Mouse (Mus musculus) thymus, postnatal 0 days (tissue): Measurements from ENCODE around the gene Mrpl1. TPM values are rescaled to one million over a fixed set of nuclear protein-coding genes. Genes with fewer than 3 reads are reported as not detected.
A peak's percentile ranks its signal among the peaks of the same experiment; 100 is the strongest.

ENCODE experiments used
- DNase-seq: peaks from one replicate; pipeline ENCODE4 v3.0.0-alpha.2; 2015; ENCODE audit warnings: low spot score
- polyA plus RNA-seq: library from polyadenylated mRNA; unstranded; fragments of >200 nt; fragmentation: Nextera tagmentation; extraction: Ambion mirVana; gene quantifications from 2 replicates; pipeline ENCODE4 v1.2.1, GENCODE M21; 2015

Gene Mrpl1
- polyA plus RNA-seq, 1 experiment from 2014 or later: 26.4 TPM

- DNase-seq: no peak
These were observed 2.4 kb upstream of the Mrpl1 start for GRCm38 (mm10) chr5:96206897-96207296.

GRCm38 (mm10) chr5:96207531-96207930, 1.8 kb upstream of the Mrpl1 start:
- peak; percentile 25 for DNase-seq

GRCm38 (mm10) chr5:96208543-96208942, 750 bp upstream of the Mrpl1 start:
- peak; percentile 78 for DNase-seq

DNA sequence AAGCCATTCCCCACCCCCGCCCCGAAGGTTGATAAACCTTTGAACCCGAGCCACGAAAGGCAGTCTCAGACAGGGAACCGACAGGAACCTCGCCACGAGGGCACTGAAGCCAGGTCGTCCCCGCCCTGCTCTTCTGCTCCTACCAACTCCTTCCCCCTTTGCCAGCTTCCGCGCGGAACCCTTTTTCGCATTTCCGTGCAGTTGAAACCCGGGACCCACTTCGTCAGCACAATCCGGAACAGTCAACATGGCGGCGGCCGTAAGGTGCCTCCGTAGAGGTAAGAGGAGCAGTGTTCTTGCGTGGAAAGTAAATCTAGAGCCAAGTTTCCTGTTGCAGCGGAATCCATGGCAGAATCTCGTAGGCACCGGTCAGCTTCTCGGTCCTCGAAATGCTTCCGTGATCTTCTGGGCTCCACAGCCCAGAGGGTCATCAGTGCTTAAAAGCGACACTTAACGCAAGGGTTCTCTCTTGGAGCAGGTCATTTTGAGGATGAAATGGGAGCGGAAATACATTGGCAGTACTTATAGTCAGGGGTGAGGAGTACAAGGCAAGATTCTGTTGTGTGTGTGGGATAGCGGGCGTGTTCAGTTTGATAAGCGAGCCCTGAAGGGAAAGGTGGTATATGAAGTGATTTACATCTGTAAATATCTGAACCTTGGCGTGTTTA, 757 bp downstream of the Mrpl1 start:
- DNase-seq: peak; percentile 96

- DNase-seq: peak; percentile 14
These were observed 9.4 kb downstream of the Mrpl1 start for GRCm38 (mm10) chr5:96218648-96219047.

DNA sequence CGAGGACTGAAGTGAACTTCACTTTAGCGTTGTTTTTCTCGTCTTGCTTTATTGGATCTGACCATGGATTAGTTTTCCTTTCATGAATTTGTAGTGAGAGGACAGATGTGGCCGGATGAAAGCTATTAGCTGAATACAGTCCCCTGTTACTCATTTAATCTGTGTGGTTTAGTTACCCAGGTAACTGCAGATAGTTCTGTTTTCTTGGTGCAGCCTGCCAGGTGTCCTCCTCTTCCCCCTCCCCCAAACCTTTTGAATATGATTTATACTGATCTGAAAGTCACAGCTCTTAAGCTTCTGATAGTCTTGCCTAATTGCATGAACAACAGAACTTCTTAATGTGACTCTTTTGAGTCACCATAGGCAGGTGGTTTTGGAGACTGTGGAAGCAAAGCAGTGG, 10.2 kb downstream of the Mrpl1 start:
- peak; percentile 12 for DNase-seq

GRCm38 (mm10) chr5:96221298-96221697, 12.0 kb downstream of the Mrpl1 start:
- DNase-seq: peak; percentile 33

DNA sequence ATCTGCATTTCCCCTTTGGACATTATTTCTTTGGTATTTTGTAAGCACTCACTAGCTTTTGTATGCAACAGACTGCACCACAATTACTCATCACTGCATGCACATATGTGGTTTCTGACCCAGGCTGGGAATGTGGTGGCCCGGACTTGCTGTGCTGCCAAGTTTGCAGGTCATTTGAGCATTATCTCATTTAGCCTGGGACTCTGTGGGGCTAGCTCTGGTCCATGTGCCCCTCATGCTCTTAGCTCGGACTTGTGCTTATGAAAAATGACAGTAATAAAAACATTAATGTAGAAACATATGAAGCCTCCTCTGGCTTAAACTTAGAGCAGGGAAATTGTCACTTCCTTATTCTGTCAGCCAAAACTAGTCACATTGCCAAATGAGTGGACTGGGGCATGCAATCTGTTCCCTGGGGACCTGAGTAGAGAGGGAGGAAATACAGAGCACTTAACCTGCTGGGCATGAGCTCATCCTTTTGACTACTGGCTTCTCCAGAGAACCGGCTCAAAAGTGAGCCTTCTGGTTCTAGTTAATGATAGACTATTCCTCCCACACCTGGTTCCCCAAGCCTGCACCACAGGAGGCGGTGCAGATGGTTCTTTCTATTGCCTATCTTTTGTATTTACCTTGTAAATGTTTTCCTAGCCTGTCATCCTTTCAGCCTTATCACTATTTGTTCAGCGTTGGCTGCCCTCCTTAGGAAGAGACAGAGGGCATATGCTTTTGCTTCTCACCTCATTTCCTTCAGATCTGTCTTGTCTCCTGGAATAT, 12.7 kb downstream of the Mrpl1 start:
- DNase-seq: no peak

DNA sequence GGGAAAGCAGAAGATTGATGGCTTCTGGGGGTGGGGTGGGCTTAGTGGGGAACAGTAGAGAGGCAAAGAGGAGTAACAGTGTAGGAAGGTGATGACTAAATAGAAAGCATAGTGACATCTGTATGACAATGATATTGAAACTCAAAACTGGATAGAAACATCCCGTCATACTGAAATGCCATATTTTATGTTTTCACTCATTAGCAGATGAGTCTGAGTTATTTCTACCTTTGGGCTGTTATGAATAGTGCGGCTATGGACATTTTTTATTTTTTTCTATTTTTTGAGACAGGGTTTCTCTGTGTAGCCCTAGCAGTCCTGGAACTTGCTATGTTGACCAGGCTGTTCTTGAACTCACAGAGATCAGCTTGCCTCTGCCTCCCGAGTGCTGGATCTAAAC, 13.7 kb downstream of the Mrpl1 start:
- DNase-seq: no peak

DNA sequence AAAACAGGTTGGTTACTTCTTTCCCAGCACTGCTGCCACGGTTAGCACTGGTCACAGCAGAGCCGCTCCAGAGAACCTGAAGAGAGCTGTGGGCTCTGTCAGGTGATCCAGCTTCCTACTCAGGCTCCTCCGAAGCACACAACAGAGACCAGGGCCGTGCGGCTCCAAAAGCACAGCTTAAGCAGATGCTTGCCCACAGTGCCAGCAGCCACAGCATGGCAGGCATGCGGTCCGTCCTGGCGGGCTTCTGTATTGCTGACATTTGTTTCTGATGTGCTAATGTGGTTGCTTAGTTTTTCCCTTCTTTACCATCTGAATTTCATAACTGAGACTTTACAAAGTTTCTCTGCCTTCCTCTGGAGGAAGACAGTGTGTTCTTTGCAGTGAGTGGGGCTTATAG, 17.2 kb downstream of the Mrpl1 start:
- no peak for DNase-seq

DNA sequence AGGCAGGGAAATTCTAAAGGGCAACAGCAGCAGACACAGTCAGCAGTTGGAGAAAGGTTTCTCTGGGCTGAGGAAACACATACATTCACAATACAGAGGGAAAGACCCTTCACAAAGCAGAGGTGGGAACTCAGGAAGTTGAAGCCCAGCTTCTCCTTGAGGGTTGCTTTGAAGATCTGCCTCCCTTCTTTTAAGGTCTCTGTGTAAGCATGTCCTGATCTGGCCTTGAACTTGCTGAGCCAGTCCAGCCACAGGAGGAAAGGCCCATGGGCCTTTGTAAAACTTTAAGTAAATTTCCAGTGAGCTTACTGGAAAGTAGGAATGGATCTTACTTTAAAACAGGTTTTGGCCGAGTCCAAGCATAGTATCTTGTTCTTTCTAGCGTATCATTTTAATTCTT, 19.7 kb downstream of the Mrpl1 start:
- no peak for DNase-seq

- DNase-seq: peak; percentile 32
These were observed 29.5 kb downstream of the Mrpl1 start for GRCm38 (mm10) chr5:96238797-96239196.

DNA sequence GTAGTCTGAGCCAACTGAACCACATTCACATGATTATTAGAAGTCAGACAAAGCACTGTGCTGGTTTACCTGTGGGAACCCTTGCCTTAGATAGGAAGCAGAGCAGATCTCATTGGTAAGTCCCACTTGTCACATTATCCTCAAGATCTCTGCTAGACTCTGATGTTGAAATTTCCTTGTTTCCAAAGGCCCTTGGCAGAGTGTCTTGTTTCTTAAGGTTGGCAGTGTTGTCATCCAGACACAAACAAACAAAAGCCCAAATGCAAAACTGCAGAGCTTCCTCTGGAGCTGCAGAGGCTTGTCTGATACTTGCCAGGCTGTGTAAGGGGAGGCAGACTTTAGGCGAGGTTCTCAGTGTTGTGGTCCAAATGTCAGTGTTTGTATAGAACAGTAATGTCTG, 31.6 kb downstream of the Mrpl1 start:
- no peak for DNase-seq

DNA sequence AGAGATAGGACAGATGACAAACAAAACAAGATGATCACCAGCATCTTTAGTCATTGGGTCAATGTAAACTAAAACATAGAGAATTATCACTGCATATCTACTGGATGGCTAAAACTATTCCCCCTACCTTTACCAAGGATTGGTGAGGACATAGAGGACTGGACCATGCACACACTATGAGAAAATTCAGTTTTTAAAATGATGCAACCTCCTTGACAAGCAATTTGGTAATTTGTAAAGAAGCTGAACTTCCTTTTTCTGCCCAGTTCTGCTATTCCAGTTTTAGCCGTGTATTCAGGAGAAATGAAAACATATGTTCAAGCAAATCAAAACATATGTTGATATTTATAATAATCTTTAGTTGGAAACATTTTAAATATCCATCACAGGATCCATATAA, 35.2 kb downstream of the Mrpl1 start:
- DNase-seq: no peak

DNA sequence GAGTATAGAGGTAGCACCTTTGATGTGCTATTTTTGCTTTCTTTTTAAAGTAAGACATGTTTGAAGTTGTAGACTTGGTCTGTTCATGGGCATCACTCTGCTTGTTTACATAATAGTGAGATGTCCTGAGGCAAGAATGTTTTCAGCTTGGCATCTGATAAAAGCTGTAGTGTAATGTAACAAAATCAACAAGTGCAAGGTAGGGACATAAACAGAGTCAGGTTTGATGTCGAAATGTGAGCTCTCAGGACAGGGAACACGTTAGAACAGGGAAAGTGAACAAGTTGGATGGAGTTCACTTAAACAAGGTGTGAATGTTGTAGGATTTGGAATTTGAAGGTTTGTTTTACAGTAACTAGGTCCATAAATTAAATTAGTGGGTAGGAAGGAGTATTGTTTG, 44.7 kb downstream of the Mrpl1 start:
- DNase-seq: no peak

DNA sequence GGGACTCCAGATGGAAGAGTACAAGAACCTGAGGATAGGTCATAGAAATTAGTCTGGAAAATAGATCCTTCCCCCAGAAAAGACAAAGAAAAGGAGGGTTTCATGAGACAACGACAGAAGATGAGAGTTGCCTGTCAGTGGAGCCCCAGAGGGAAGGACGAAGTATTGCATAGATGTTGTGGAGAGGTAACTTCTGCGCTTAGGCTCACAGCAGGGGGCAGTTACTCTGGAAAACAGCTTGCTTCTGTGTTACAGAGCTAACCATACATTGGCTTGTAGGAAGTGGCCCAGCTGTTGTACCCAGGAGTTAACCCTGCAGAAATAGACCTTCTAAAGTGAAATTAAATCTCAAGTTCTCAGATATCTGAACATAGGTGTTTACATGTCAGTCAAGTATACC, 45.9 kb downstream of the Mrpl1 start:
- no peak for DNase-seq

GRCm38 (mm10) chr5:96258210-96258609, 48.9 kb downstream of the Mrpl1 start:
- no peak for DNase-seq

- DNase-seq: peak; percentile 47
These were observed 57.9 kb downstream of the Mrpl1 start for GRCm38 (mm10) chr5:96267017-96267702.

DNA sequence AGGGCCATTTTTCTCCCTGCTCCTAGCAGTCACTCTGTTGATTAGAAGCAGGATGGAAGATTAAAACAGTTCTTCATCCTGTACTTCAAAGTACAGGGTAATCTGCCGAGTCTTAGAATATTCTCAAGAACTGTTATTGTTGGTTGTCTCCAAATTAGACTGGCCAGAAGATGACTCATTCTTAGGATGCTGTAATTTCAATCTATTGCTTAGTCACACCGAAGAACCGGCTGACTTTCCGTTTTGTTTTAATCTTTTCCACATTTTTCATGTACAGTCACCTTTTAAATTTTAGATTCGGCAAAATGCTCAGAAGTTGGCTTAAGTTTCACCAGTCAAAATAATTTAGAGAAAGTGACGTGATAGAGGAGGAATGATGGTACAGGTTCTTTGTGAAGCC, 61.8 kb downstream of the Mrpl1 start:
- DNase-seq: no peak

- no peak for DNase-seq
These were observed 96.5 kb downstream of the Mrpl1 start for GRCm38 (mm10) chr5:96305786-96306185.

GRCm38 (mm10) chr5:96306271-96306670, 97.0 kb downstream of the Mrpl1 start:
- no peak for DNase-seq

GRCm38 (mm10) chr5:96306826-96307225, 97.5 kb downstream of the Mrpl1 start:
- DNase-seq: no peak
